ENCODE assay signal across 33 mouse cellular contexts in the genomic region with DNA sequence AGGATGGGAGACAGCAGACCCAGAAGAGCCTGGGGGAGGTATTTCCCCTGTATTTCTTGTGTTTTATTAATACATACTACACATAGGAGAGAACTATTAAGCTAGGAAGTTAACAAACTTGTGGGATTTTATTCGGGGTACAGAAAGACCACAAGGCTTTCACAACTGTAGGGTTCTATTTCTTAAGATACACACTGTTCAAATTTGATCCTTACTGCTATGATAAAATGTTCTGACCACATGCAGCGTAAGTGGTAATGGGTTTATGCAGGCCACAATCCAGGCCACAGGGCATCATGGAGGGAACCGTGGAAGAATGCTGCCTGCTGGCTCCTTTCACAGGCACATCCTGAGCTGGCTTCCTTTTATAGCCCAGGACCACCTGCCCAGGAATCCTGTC.
"Had no signal": no experiment of that assay in that cellular context is flagged by ENCODE, and none has a peak within 500 bp of the region (broad histone marks: within the 10 kb centered on the region; RNA-seq: fewer than 3 reads in every experiment).

No protein-coding gene starts in this region.

- H3K9me3 ChIP-seq: heart, embryonic 12.5 days; heart, embryonic 13.5 days; heart, embryonic 15.5 days; hindbrain, embryonic 10.5 days; hindbrain, embryonic 12.5 days; hindbrain, embryonic 13.5 days; hindbrain, embryonic 15.5 days; intestine, embryonic 15.5 days; kidney, embryonic 15.5 days had no signal

- H3K27ac ChIP-seq: heart, embryonic 13.5 days; heart, embryonic 15.5 days; hindbrain, embryonic 10.5 days; hindbrain, embryonic 12.5 days; hindbrain, embryonic 13.5 days; hindbrain, embryonic 14.5 days; hindbrain, embryonic 15.5 days; hindbrain, postnatal 0 days; intestine, embryonic 15.5 days; kidney, embryonic 15.5 days; kidney, postnatal 0 days; layer of hippocampus, adult 2 months; left cerebral cortex, adult 2 months had no signal

- H3K9ac ChIP-seq: heart, embryonic 12.5 days; heart, embryonic 13.5 days; heart, embryonic 15.5 days; hindbrain, embryonic 12.5 days; hindbrain, embryonic 13.5 days; hindbrain, embryonic 14.5 days; hindbrain, embryonic 15.5 days; intestine, embryonic 15.5 days; kidney, embryonic 15.5 days had no signal

- H3K4me2 ChIP-seq: heart, embryonic 11.5 days; heart, embryonic 12.5 days; heart, embryonic 13.5 days; heart, embryonic 15.5 days; hindbrain, embryonic 12.5 days; hindbrain, embryonic 13.5 days; hindbrain, embryonic 14.5 days; hindbrain, embryonic 15.5 days; intestine, embryonic 15.5 days; kidney, embryonic 15.5 days had no signal

- H3K27me3 ChIP-seq: heart, embryonic 12.5 days; heart, embryonic 13.5 days; heart, embryonic 15.5 days; hindbrain, embryonic 12.5 days; hindbrain, embryonic 13.5 days; hindbrain, embryonic 15.5 days; intestine, embryonic 15.5 days; kidney, embryonic 15.5 days had no signal

- H3K36me3 ChIP-seq: hindbrain, embryonic 10.5 days; hindbrain, embryonic 12.5 days; hindbrain, embryonic 13.5 days; hindbrain, embryonic 15.5 days; intestine, embryonic 15.5 days; kidney, embryonic 15.5 days had no signal

- DNase-seq: heart, postnatal 10 days; heart, postnatal 14 days; heart, postnatal 36 days; kidney, adult 11 months; kidney, adult 18-20 months; kidney, adult 8-10 months; kidney, adult 9 months; kidney, postnatal 10 days; kidney, postnatal 14 days; kidney, postnatal 25 days; kidney, postnatal 36 days; kidney, postnatal 4 days; layer of hippocampus, adult 9-11 months; layer of hippocampus, postnatal 36 days had no signal

- H3K4me3 ChIP-seq: heart, embryonic 12.5 days; heart, embryonic 13.5 days; heart, embryonic 15.5 days; hindbrain, embryonic 10.5 days; hindbrain, embryonic 12.5 days; hindbrain, embryonic 13.5 days; hindbrain, embryonic 15.5 days; intestine, embryonic 15.5 days; kidney, embryonic 15.5 days; layer of hippocampus, adult 2 months; left cerebral cortex, adult 2 months had no signal

- ATAC-seq: hindbrain, embryonic 16.5 days; inflammation-experienced regulatory T-cells, adult 6 months; intestine, embryonic 15.5 days; intestine, embryonic 16.5 days; intestine, postnatal 0 days had no signal
